Mouse (Mus musculus) T-helper 17 cell (primary cell): ENCODE measurements at regions not wholly inside any gene's neighbourhood (a gene's known extent, or its start where the extent isn't known, plus 50 kb on each side); places are given as distances from the start of the nearest gene placed in this dataset.

Source experiments
- in situ Hi-C, 2 experiments: fragments of 300-600 bp; cut with MboI, MseI; formaldehyde crosslinking; loops; 1 replicate in 1 of 2; 2 replicates in 1 of 2; pipeline ENCODE4 v1.15.1; 2025; ENCODE audit warnings: high pct_unique_total_duplicates in 2 of 2

DNA sequence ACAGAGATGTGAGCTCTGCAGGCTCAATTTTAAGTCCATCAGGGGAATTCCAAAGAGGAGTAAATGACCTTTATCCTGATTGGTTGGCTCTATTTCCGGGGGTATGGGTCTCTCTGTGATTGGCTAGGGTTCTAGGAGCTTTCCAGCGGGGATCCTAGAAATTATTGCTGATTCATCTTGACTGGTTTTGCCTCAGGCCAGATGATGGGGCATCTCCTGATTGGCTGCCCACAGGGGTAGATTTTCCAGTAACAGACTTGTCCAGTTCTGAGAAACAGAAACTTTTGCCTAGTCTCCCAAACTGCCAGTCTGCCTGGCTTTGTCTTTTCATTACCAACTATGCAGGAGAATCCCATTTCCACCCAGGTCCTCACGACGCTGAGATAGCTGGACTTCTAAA is 301.3 kb downstream of the Ins1 start:
- in situ Hi-C loops, result no loop called here

DNA sequence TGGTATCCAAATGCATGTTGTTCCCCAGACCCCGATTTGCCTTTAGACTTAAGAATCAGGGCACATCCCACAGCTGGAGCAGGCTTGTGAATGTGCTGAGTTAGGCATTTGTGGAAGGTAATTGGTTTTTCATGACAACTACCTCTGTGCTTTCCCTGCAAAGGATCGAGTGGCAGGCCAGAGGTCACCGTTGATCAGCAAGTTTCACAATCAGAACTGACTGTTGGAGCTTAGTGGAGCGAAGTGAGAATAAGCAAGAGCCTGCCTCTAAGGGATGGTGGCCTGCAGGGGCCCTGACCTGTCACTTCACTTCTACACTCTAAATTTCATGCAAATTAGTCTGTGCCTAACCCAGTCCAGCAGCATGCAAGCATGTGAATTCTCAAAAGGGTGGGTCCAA is 270.7 kb downstream of the Ins1 start:
- in situ Hi-C loops, result no loop called here

DNA sequence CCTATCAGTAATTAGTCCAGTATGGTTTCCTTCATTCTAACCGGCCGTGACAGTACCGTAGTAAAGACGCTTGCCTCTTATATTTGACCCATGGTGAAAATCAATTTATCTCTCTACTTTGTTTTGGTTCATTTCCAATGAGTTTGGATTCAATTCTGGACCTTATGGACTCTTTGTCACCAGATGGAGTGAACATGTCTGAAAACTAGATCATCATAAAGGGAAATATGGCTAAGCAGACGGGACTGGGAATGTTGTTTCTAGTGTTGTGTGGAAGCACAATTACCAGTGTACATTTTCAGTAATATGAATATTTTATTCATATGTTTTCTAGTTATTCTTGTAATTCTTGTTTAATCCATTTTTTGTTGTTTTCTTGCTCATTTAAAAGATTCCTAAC is 261.4 kb downstream of the Ins1 start:
- in situ Hi-C loops, result no loop called here

DNA sequence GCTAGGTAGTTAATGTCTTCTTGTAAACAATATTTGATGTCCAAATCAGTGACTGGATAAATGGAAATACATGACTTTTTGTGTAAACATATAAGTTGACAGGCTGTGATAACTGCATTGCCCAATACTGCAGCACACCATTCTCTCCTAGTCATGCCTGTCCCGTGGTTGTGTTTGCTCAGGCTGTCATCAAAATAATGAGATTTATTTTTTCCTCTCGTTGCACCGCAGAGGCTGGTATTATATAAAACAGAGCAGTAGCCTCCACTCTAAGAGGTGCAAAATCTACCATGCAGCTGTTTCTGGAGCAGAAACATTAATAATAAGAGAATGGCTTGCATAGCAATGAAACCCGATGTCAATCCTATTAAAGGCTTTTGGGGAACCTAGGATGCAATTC is 239.2 kb downstream of the Ins1 start:
- in situ Hi-C loops, result no loop called here
